Mouse (Mus musculus): ENCODE results near the gene Rps2. TPM values are rescaled to one million over a fixed set of nuclear protein-coding genes. Genes with fewer than 3 reads are reported as not detected.

The Rps2 gene
- total RNA-seq, 2 experiments from 2014 or later, result 564 to 585 TPM

- no peak for DNase-seq
These were observed 48.5 kb downstream of the Rps2 start for GRCm38 (mm10) chr17:24766266-24766875.

GRCm38 (mm10) chr17:24769146-24769545 is 51.2 kb downstream of the Rps2 start:
- no peak for DNase-seq

Other genes starting within 250 kb of the Rps2 start
- gene E4f1, start 247.8 kb upstream of the Rps2 start, total RNA-seq (2021), result 10 to 100 TPM in 1 of 2 experiments, 1 to 10 TPM in 1; 9.4 to 10.2 TPM
- gene Pgp, start 247.7 kb upstream of the Rps2 start, total RNA-seq (2021), result 10 to 100 TPM; 50.8 to 55.0 TPM
- gene Bricd5, start 244.2 kb upstream of the Rps2 start, total RNA-seq (2021), result not detected
- 10 to 100 TPM; 10.5 to 11.7 TPM for gene Mlst8, start 239.0 kb upstream of the Rps2 start, total RNA-seq (2021)
- under 1 TPM; 0.10 to 0.11 TPM for gene Caskin1, start 229.5 kb upstream of the Rps2 start, total RNA-seq (2021)
- gene Traf7, start 190.2 kb upstream of the Rps2 start, total RNA-seq (2021), result 10 to 100 TPM; 33.2 to 36.7 TPM
- gene Rab26, start 183.9 kb upstream of the Rps2 start, total RNA-seq (2021), result under 1 TPM in 1 of 2 experiments, not detected in 1; 0.23 TPM
- 10 to 100 TPM; 20.2 to 21.1 TPM for gene Pkd1, start 168.3 kb upstream of the Rps2 start, total RNA-seq (2021)
- gene Tsc2, start 85.5 kb upstream of the Rps2 start, total RNA-seq (2021), result 10 to 100 TPM; 65.8 to 67.8 TPM
- 1 to 10 TPM; 2.6 to 4.2 TPM for gene Nthl1, start 85.4 kb upstream of the Rps2 start, total RNA-seq (2021)
- 10 to 100 TPM; 36.6 to 41.8 TPM for gene Slc9a3r2, start 67.8 kb upstream of the Rps2 start, total RNA-seq (2021)
- not detected for gene Npw, start 59.7 kb upstream of the Rps2 start, total RNA-seq (2021)
- 10 to 100 TPM; 17.7 to 20.2 TPM for gene Zfp598, start 48.4 kb upstream of the Rps2 start, total RNA-seq (2021)
- not detected for gene Syngr3, start 28.2 kb upstream of the Rps2 start, total RNA-seq (2021)
- gene Gfer, start 22.0 kb upstream of the Rps2 start, total RNA-seq (2021), result 10 to 100 TPM; 24.1 to 30.1 TPM
- gene Noxo1, start 21.9 kb upstream of the Rps2 start, total RNA-seq (2021), result under 1 TPM; 0.59 to 0.61 TPM
- 10 to 100 TPM; 14.7 to 15.6 TPM for gene Tbl3, start 10.5 kb upstream of the Rps2 start, total RNA-seq (2021)
- not detected for gene Rnf151, start 53 bp upstream of the Rps2 start, total RNA-seq (2021)
- 100 to 1,000 TPM; 493 to 532 TPM for gene Ndufb10, start 6.4 kb downstream of the Rps2 start, total RNA-seq (2021)
- gene Rpl3l, start 9.7 kb downstream of the Rps2 start, total RNA-seq (2021), result 100 to 1,000 TPM; 723 to 775 TPM
- 100 to 1,000 TPM; 164 to 180 TPM for gene Msrb1, start 18.5 kb downstream of the Rps2 start, total RNA-seq (2021)
- not detected for gene Hs3st6, start 34.9 kb downstream of the Rps2 start, total RNA-seq (2021)
- gene Meiob, start 86.2 kb downstream of the Rps2 start, total RNA-seq (2021), result not detected
- gene Hagh, start 122.0 kb downstream of the Rps2 start, total RNA-seq (2021), result 10 to 100 TPM; 73.3 to 77.5 TPM
- 10 to 100 TPM; 38.1 to 44.5 TPM for gene Fahd1, start 132.2 kb downstream of the Rps2 start, total RNA-seq (2021)
- 1 to 10 TPM; 3.8 to 4.4 TPM for gene Igfals, start 147.9 kb downstream of the Rps2 start, total RNA-seq (2021)
- gene Nubp2, start 168.2 kb downstream of the Rps2 start, total RNA-seq (2021), result 10 to 100 TPM; 10.2 to 13.1 TPM
- 10 to 100 TPM; 27.8 to 31.5 TPM for gene Spsb3, start 168.5 kb downstream of the Rps2 start, total RNA-seq (2021)
- gene Eme2, start 177.0 kb downstream of the Rps2 start, total RNA-seq (2021), result 10 to 100 TPM in 1 of 2 experiments, 1 to 10 TPM in 1; 8.8 to 10.4 TPM
- gene Mrps34, start 177.0 kb downstream of the Rps2 start, total RNA-seq (2021), result 100 to 1,000 TPM in 1 of 2 experiments, 10 to 100 TPM in 1; 85.9 to 105 TPM
- 1 to 10 TPM; 7.7 to 9.8 TPM for gene Nme3, start 178.4 kb downstream of the Rps2 start, total RNA-seq (2021)
- gene Mapk8ip3, start 218.9 kb downstream of the Rps2 start, total RNA-seq (2021), result 10 to 100 TPM; 19.5 TPM
- gene Jpt2, start 242.6 kb downstream of the Rps2 start, total RNA-seq (2021), result 1 to 10 TPM; 5.5 to 8.6 TPM

Measured in gastrocnemius, postnatal 25 days (tissue).